Mouse (Mus musculus) cerebellum, adult 2 months (tissue): ENCODE data around the gene Chpt1.

Source experiments
- CTCF ChIP-seq: fragments of 200-500 bp; IDR thresholded peaks from 2 replicates; pipeline ENCODE4 v1.5.1; 2011; ENCODE audit warnings: low read depth, mild to moderate bottlenecking, control low read depth, low read length, moderate library complexity, borderline replicate concordance; ENCODE audit not compliant: insufficient read depth
- POLR2A ChIP-seq: fragments of 200-500 bp; IDR thresholded peaks from 2 replicates; pipeline ENCODE4 v1.6.1; 2011; ENCODE audit warnings: low read length, control low read depth, borderline replicate concordance; ENCODE audit not compliant: insufficient read depth

DNA sequence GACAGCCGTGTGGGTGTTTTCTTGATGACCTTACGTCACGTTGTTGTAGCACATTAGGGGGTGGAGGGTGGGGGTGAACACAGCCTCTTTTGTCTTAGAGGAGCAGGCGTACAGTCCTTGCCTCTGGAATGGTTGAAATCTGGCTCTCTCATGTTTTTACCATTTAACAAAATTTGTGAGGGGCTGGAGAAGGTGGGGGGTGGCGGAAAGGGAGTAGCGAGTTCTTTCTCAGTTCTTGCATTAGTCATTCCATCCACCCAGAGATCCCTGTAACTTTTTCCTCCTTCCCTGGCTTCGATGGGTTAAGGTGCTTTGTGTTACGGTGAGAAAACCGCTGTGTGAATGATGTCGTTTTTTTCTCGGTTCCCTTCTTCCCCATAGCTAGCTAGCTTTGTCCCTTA lies 83.7 kb downstream of the Chpt1 start:
- no peak for TF ChIP-seq CTCF
- TF ChIP-seq POLR2A = no peak
